Mouse (Mus musculus) embryonic fibroblast, embryonic 13.5 days (primary cell): Measurements from ENCODE around the gene Slc26a3. TPM values are rescaled to one million over a fixed set of nuclear protein-coding genes. Genes with fewer than 3 reads are reported as not detected.

Source experiments
- H3K27ac ChIP-seq: 2 replicates; pipeline ENCODE4 v1.5.1; 2012; ENCODE audit warnings: low read length, control low read depth, inconsistent platforms; ENCODE audit not compliant: insufficient read depth
- H3K4me1 ChIP-seq: 2 replicates; pipeline ENCODE4 v1.6.1; 2011; ENCODE audit warnings: low read length; ENCODE audit not compliant: control insufficient read depth, insufficient read depth
- H3K4me3 ChIP-seq: 2 replicates; pipeline ENCODE4 v1.5.1; 2011; ENCODE audit warnings: mild to moderate bottlenecking, control low read depth, low read length; ENCODE audit not compliant: insufficient read depth
- CTCF ChIP-seq: IDR thresholded peaks from 2 replicates; pipeline ENCODE4 v1.5.1; 2011; ENCODE audit warnings: mild to moderate bottlenecking, control low read depth, low read length, moderate library complexity, borderline replicate concordance; ENCODE audit not compliant: insufficient read depth
- POLR2A ChIP-seq: IDR thresholded peaks from 2 replicates; pipeline ENCODE4 v1.6.1; 2011; ENCODE audit warnings: low read depth, mild to moderate bottlenecking, control low read depth, low read length, moderate library complexity
- polyA plus RNA-seq: library from polyadenylated mRNA; stranded (reverse); fragments of >200 nt; gene quantifications from 2 replicates; pipeline ENCODE4 v1.2.4, GENCODE M21; 2011; ENCODE audit warnings: low read depth; ENCODE audit not compliant: missing spikeins, insufficient read length

Gene Slc26a3
- polyA plus RNA-seq, 1 experiment, result not detected

DNA sequence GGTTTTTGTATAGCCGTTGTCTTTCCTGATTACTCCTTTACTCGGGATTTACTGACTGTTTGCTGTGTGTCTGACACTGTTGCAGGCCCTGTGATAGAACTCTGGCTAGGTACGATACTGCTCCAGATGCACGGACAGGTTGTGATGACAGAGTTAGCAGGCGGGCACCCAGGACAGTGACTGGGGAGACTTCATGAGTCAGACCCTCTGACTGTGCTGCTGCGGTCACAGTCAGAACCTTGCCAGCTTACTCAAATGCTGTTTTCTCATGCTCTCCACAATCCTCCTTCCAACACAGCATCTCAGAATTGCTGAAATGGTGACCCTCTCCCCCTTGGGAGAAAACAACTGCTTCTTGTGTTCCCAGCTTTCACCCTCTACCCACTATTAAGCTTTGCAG, 117.8 kb downstream of the Slc26a3 start:
- TF ChIP-seq CTCF, result no peak
- TF ChIP-seq POLR2A, result no peak
- Histone ChIP-seq H3K4me1 (no peaks in the 10 kb centered on the region), H3K4me3 (no peak overlapping the region), H3K27ac (no peak overlapping the region)

DNA sequence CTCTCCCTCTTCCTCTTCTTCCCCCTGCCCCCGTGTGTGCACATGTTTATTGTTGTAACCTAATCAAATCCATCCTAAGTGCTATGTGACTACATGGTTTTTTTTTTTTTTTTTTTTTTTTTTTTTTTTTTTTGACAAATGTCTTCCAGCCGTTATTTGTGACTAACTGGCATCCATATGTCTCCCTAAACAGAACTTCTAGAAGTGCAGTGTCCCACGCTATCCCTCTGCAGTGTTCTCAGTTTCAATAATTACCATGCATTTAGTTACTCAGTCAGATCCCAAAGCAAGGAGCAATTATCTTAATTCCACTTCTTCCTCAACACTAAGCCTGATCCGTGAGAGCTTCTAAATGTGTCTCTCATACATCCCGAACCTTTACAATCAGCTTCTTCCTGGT, 120.5 kb downstream of the Slc26a3 start:
- H3K4me1 ChIP-seq, result peaks cover 2% of the 10 kb centered on the region; the same call in 1 of the 2 replicates
- TF ChIP-seq POLR2A (no peak), CTCF (no peak)
- H3K4me3 ChIP-seq, result no peak overlapping the region
- no peak overlapping the region for H3K27ac ChIP-seq

DNA sequence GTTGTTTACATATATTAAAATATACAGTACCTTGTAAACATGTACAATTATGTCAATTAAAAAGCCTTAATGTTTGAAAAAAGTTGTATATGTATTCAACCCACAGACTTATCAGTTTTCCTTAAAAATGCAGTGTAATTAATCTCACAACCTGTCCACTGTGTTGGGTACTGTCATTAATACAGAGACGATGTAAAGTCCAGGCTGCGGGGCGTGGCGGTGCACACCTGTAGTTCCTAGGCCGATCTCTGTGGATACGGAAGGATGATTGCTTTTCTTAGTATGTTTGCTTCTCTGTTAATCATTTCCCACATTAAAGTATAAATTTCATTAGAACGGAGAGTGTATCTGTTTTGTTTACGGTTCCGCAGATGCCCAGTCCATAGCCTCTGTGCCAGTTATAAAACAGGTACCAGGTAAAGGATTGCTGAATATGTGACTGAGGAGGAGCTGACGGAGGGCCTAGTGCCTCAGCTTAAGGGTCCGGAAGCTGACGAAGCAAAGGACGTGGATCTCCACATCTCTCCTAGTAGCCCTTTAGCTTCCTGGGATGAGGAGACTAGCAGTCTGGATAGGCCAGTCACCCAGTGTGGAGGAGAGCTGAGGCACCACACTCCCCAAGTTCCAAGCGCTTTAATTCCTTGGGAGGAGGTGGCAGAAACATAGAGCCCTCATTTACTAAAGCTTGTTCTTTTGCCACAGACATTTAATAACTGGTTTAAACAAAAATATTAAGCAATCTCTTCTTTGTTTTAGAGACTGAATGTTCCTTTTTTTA, 122.2 kb downstream of the Slc26a3 start:
- no peak overlapping the region for H3K27ac ChIP-seq
- no peak overlapping the region for H3K4me3 ChIP-seq
- TF ChIP-seq CTCF (no peak), POLR2A (no peak)
- H3K4me1 ChIP-seq, result peaks cover 2% of the 10 kb centered on the region; the same call in 1 of the 2 replicates

DNA sequence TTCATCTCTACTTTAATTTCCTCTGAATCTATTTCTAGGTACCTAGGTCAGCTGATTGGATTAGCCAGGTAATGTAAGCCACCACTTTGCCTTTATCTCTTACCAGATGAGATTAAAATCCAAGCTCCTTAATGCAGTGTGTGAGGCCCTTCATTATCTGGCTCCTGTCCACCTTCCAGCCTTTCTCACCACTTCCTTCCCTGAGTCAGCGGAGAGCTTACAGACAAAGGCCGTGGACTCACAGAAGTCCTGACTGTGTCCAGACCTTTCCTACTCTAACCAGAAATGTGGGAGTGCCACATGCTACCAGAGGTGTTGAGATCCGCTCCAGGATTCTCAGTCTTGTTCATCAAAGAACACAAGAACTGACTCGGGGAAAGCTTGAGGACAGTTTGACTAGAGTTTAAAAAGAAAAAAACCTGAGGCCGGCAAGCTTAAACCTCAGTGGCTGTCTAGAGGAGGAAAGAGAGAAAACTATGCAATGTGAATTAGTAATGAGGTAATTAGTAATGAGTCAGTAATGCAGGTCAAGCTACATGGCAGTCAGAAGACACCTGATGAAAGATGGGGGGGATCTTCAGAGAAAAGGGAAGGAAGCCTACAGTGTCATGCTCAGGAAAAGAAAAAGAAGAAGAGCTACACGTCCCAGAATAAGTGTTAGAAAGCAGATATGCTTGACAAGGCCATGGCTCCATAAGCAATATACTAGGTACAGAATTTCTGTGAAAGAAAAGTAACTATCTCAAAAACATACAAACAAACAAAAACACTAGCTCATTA, 123.2 kb downstream of the Slc26a3 start:
- Histone ChIP-seq H3K27ac (no peak overlapping the region), H3K4me3 (no peak overlapping the region), H3K4me1 (peaks cover 2% of the 10 kb centered on the region; the same call in 1 of the 2 replicates)
- TF ChIP-seq CTCF (no peak), POLR2A (no peak)

DNA sequence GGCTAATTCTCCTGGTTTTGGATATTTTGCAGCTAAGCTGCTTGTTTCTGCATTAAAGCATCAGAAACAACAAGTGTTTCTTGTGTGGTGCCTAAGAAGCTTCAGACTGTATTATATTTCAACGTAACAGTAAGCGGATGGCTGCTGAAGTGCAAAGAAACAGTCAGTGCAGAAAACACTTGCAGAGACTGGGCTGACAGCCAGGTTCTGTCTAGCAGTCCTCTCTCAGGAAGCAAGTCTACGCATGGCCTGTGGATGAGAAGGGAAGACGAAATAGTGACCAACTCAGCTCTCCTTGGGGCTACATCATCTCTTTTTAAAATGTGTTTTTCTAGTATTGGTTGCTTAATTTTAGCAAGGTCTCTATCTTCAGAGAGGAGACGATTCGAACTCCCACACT, 129.4 kb downstream of the Slc26a3 start:
- no peak for TF ChIP-seq CTCF
- TF ChIP-seq POLR2A, result no peak
- Histone ChIP-seq H3K27ac (no peak overlapping the region), H3K4me3 (no peak overlapping the region), H3K4me1 (no peaks in the 10 kb centered on the region)

DNA sequence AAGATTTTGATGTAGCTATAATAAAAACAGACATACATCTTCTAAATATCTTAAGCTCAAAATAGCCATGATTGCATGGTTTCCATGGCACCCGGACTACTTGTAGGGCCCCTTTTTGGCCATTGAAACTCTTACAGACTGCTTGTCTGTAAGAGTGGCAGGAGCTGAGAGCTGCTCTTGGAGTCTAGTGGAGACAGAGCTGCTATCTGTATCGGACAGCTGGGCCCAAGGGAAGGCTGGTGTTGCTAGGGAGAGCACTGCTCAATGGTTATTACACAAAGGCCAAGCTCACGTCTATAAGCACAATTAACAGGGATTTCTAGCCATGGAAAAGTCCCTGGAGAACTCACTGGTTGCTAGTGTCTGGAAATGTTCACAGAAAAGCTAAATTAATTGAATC, 130.7 kb downstream of the Slc26a3 start:
- no peak overlapping the region for H3K27ac ChIP-seq
- H3K4me3 ChIP-seq, result no peak overlapping the region
- no peaks in the 10 kb centered on the region for H3K4me1 ChIP-seq
- no peak for TF ChIP-seq CTCF
- TF ChIP-seq POLR2A, result no peak

Other genes starting within 250 kb of the Slc26a3 start
- gene Gm6993, start 150.1 kb upstream of the Slc26a3 start, polyA plus RNA-seq, result not detected in 2 replicates
- 219 and 222 TPM in 2 replicates for gene Lamb1, start 125.6 kb upstream of the Slc26a3 start, polyA plus RNA-seq
- gene Dld, start 39.4 kb upstream of the Slc26a3 start, polyA plus RNA-seq, result 132 and 136 TPM in 2 replicates
- 16.2 and 21.8 TPM in 2 replicates for gene Cbll1, start 108.7 kb downstream of the Slc26a3 start, polyA plus RNA-seq
- gene Slc26a4, start 169.1 kb downstream of the Slc26a3 start, polyA plus RNA-seq, result not detected in 2 replicates
- 31.7 and 32.2 TPM in 2 replicates for gene Bcap29, start 243.8 kb downstream of the Slc26a3 start, polyA plus RNA-seq